Mouse (Mus musculus): Measurements from ENCODE around the gene Snapc2.

The Snapc2 gene

GRCm38 (mm10) chr8:4275275-4276110 is 22.6 kb downstream of the Snapc2 start, which contains the start of gene Timm44:
Timm44 (minus strand) TSS chr8:4275913.
- peak; percentile 99 for DNase-seq

GRCm38 (mm10) chr8:4276111-4276465 is 23.2 kb downstream of the Snapc2 start:
- DNase-seq = no peak

GRCm38 (mm10) chr8:4292738-4293137 is 39.9 kb downstream of the Snapc2 start:
- no peak for DNase-seq

- no peak for DNase-seq
Measured at GRCm38 (mm10) chr8:4297822-4298221, 44.9 kb downstream of the Snapc2 start.

GRCm38 (mm10) chr8:4304124-4304547 is 51.3 kb downstream of the Snapc2 start:
- no peak for DNase-seq
